Mouse (Mus musculus): ENCODE results near the gene Hmgcl. TPM values are rescaled to one million over a fixed set of nuclear protein-coding genes. Genes with fewer than 3 reads are reported as not detected.

The Hmgcl gene
- polyA plus RNA-seq, 1 experiment from 2014 or later: 57.6 TPM

DNA sequence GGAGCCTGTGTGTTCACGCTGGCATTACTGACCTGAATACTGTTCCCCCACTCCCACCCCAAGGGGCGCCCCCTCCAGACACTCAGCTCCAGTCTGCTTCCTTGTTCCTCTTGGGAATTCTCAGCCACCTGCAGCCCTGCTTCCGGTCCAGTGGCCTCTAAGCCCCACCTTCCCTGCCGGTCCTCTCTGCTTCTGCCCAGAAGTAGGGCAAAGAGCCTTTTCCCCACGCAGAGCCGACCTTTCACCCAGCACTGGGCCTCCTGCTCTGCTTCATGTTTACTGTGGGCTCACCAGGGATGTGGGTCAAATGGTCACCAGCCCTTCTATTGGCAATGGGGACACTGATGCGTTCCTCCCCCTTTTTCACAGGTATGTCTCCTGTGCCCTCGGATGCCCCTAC lies 12.1 kb downstream of the Hmgcl start:
- no peak for DNase-seq
- Histone ChIP-seq H3K27ac (replicated peaks; ENCODE audit: low read depth, low read length) (no peak overlapping the region), H3K4me2 (ENCODE audit: low read length) (no peak overlapping the region), H3K36me3 (ENCODE audit: control insufficient read depth, insufficient read depth, low read length) (peaks cover 54% of the 10 kb centered on the region), H3K4me1 (ENCODE audit: control insufficient read depth, insufficient read depth, low read length) (no peaks in the 10 kb centered on the region; the same call in 1 of the 2 replicates), H3K27me3 (ENCODE audit: control insufficient read depth, insufficient read depth, low read length) (no peaks in the 10 kb centered on the region), H3K4me3 (replicated peaks; ENCODE audit: low read depth, low read length) (no peak overlapping the region), H3K9ac (replicated peaks; ENCODE audit: low read length) (no peak overlapping the region), H3K9me3 (ENCODE audit: control insufficient read depth, low read length) (no peaks in the 10 kb centered on the region)
- ATAC-seq (ENCODE audit: low FRiP score, low TSS enrichment): no peak
- WGBS: 63% methylated on average over 8 of the region's 8 CpGs

DNA sequence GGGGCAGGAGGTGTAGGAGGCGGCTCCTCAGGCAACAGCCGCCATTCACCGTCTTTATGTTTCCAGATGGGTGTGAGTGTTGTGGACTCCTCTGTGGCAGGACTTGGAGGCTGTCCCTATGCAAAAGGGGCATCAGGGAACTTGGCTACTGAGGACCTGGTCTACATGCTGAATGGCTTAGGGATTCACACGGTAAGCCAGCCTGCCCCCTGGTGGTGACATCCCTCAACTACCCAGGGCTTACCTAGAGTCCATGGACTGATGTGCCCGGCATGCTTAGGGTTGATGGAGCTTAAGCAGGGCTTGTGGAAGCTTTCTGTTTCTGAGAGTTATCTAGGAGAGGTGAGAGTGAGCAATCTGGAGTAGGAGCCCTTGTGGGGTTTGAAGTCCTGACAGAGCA lies 14.5 kb downstream of the Hmgcl start:
- DNase-seq: peak; percentile 89

GRCm38 (mm10) chr4:135961709-135962108 lies 15.5 kb downstream of the Hmgcl start:
- 95% methylated on average over 5 of the region's 5 CpGs for WGBS
- ATAC-seq (ENCODE audit: low FRiP score, low TSS enrichment): no peak

More for the DNA sequence above, 14.5 kb downstream of the Hmgcl start:
- no peak overlapping the region for H3K4me3 ChIP-seq (replicated peaks; ENCODE audit: low read depth, low read length)
- ATAC-seq (ENCODE audit: low FRiP score, low TSS enrichment): no peak
- H3K4me2 ChIP-seq (ENCODE audit: low read length): no peak overlapping the region
- no peak overlapping the region for H3K27ac ChIP-seq (replicated peaks; ENCODE audit: low read depth, low read length)
- no peaks in the 10 kb centered on the region for H3K9me3 ChIP-seq (ENCODE audit: control insufficient read depth, low read length)
- H3K36me3 ChIP-seq (ENCODE audit: control insufficient read depth, insufficient read depth, low read length): peaks cover 42% of the 10 kb centered on the region
- H3K4me1 ChIP-seq (ENCODE audit: control insufficient read depth, insufficient read depth, low read length): peaks cover 6% of the 10 kb centered on the region
- no peaks in the 10 kb centered on the region for H3K27me3 ChIP-seq (ENCODE audit: control insufficient read depth, insufficient read depth, low read length)
- 31% methylated on average over 5 of the region's 5 CpGs for WGBS
- H3K9ac ChIP-seq (replicated peaks; ENCODE audit: low read length): no peak overlapping the region

GRCm38 (mm10) chr4:135962198-135962597 lies 15.9 kb downstream of the Hmgcl start:
- no peak overlapping the region for H3K27ac ChIP-seq (replicated peaks; ENCODE audit: low read depth, low read length)
- H3K9ac ChIP-seq (replicated peaks; ENCODE audit: low read length): no peak overlapping the region
- 93% methylated on average over 7 of the region's 7 CpGs for WGBS
- H3K4me2 ChIP-seq (ENCODE audit: low read length): no peak overlapping the region
- H3K4me3 ChIP-seq (replicated peaks; ENCODE audit: low read depth, low read length): no peak overlapping the region; the same call in 1 of the 2 replicates
- no peak for DNase-seq
- peaks cover 6% of the 10 kb centered on the region for H3K4me1 ChIP-seq (ENCODE audit: control insufficient read depth, insufficient read depth, low read length)
- H3K36me3 ChIP-seq (ENCODE audit: control insufficient read depth, insufficient read depth, low read length): peaks cover 54% of the 10 kb centered on the region
- ATAC-seq (ENCODE audit: low FRiP score, low TSS enrichment): no peak
- no peaks in the 10 kb centered on the region for H3K27me3 ChIP-seq (ENCODE audit: control insufficient read depth, insufficient read depth, low read length)
- no peaks in the 10 kb centered on the region for H3K9me3 ChIP-seq (ENCODE audit: control insufficient read depth, low read length)

More at GRCm38 (mm10) chr4:135961709-135962108, 15.5 kb downstream of the Hmgcl start:
- no peak for DNase-seq
- Histone ChIP-seq H3K4me3 (replicated peaks; ENCODE audit: low read depth, low read length) (no peak overlapping the region), H3K27me3 (ENCODE audit: control insufficient read depth, insufficient read depth, low read length) (no peaks in the 10 kb centered on the region), H3K36me3 (ENCODE audit: control insufficient read depth, insufficient read depth, low read length) (peaks cover 49% of the 10 kb centered on the region), H3K4me2 (ENCODE audit: low read length) (no peak overlapping the region), H3K9me3 (ENCODE audit: control insufficient read depth, low read length) (no peaks in the 10 kb centered on the region), H3K9ac (replicated peaks; ENCODE audit: low read length) (no peak overlapping the region), H3K4me1 (ENCODE audit: control insufficient read depth, insufficient read depth, low read length) (peaks cover 6% of the 10 kb centered on the region), H3K27ac (replicated peaks; ENCODE audit: low read depth, low read length) (no peak overlapping the region)

- no peak for DNase-seq
- WGBS: 6% methylated on average over 15 of the region's 15 CpGs
Observed at GRCm38 (mm10) chr4:135962946-135963345, 16.7 kb downstream of the Hmgcl start.

DNA sequence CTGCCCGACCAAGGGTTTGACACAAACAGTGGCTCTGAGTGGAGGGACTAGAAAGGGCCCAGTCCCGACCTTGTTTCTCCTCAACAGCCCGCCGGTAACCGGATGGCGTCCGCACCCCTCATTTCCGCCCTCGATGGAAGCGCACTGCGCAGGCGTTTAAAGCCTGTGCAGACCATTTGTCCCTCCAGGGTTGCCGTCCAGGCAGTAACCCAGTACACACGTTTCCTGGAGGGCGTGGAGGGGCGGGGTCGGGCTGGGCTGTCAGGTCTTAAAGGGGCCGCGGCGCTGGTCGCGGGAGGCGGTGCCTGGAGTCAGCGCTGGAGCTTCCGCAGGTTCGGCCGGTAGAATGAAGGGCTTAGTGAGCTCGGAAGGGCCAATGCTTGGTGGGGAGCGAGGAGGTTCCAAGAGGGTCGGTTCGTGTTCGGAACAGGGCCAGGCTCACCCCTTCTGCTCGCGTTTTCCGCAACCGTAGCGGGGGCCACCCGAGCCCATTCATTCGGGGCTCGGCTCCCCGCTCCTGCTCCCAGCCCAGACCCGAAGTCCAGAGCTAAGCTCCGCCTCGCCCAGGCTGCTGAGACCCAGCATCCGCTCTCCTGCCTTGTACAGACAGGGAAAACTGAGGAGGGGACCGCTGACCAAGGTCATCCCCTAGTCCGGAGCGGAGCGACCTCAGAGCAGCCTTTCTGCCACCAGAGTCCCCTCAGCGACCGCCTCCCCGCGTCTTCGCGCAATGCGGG lies 17.4 kb downstream of the Hmgcl start, which contains the start of gene Gale:
Gene Gale (plus strand): TSS at position 271 of the 737 bp plus-strand sequence.
- Histone ChIP-seq H3K4me3 (replicated peaks; ENCODE audit: low read depth, low read length) (peak within 1 kb of the TSS; percentile 70), H3K9me3 (ENCODE audit: control insufficient read depth, low read length) (no peaks in the 10 kb centered on the region), H3K9ac (replicated peaks; ENCODE audit: low read length) (peak within 1 kb of the TSS; percentile 80), H3K4me1 (ENCODE audit: control insufficient read depth, insufficient read depth, low read length) (peaks cover 6% of the 10 kb centered on the region), H3K27ac (replicated peaks; ENCODE audit: low read depth, low read length) (peak within 1 kb of the TSS; percentile 91), H3K36me3 (ENCODE audit: control insufficient read depth, insufficient read depth, low read length) (peaks cover 57% of the 10 kb centered on the region), H3K27me3 (ENCODE audit: control insufficient read depth, insufficient read depth, low read length) (no peaks in the 10 kb centered on the region), H3K4me2 (ENCODE audit: low read length) (peak within 1 kb of the TSS; percentile 98)
- peak; percentile 93 for ATAC-seq (ENCODE audit: low FRiP score, low TSS enrichment)
- under 1% methylated on average over 56 of the region's 56 CpGs for WGBS
- DNase-seq: peak; percentile 98

More at GRCm38 (mm10) chr4:135962946-135963345, 16.7 kb downstream of the Hmgcl start:
- H3K4me3 ChIP-seq (replicated peaks; ENCODE audit: low read depth, low read length): peak overlapping the region; percentile 70
- H3K9ac ChIP-seq (replicated peaks; ENCODE audit: low read length): peak overlapping the region; percentile 80
- H3K4me2 ChIP-seq (ENCODE audit: low read length): peak overlapping the region; percentile 98
- peaks cover 57% of the 10 kb centered on the region for H3K36me3 ChIP-seq (ENCODE audit: control insufficient read depth, insufficient read depth, low read length)
- H3K9me3 ChIP-seq (ENCODE audit: control insufficient read depth, low read length): no peaks in the 10 kb centered on the region
- H3K27me3 ChIP-seq (ENCODE audit: control insufficient read depth, insufficient read depth, low read length): no peaks in the 10 kb centered on the region
- H3K27ac ChIP-seq (replicated peaks; ENCODE audit: low read depth, low read length): peak overlapping the region; percentile 91
- H3K4me1 ChIP-seq (ENCODE audit: control insufficient read depth, insufficient read depth, low read length): peaks cover 6% of the 10 kb centered on the region
- ATAC-seq (ENCODE audit: low FRiP score, low TSS enrichment): no peak

GRCm38 (mm10) chr4:135964426-135964825 lies 18.2 kb downstream of the Hmgcl start:
- Histone ChIP-seq H3K4me2 (ENCODE audit: low read length) (peak overlapping the region; percentile 98), H3K36me3 (ENCODE audit: control insufficient read depth, insufficient read depth, low read length) (peaks cover 58% of the 10 kb centered on the region), H3K27ac (replicated peaks; ENCODE audit: low read depth, low read length) (peak overlapping the region; percentile 91; the same call in 1 of the 2 replicates), H3K9ac (replicated peaks; ENCODE audit: low read length) (peak overlapping the region; percentile 80), H3K9me3 (ENCODE audit: control insufficient read depth, low read length) (no peaks in the 10 kb centered on the region), H3K4me1 (ENCODE audit: control insufficient read depth, insufficient read depth, low read length) (peaks cover 6% of the 10 kb centered on the region), H3K27me3 (ENCODE audit: control insufficient read depth, insufficient read depth, low read length) (no peaks in the 10 kb centered on the region), H3K4me3 (replicated peaks; ENCODE audit: low read depth, low read length) (peak overlapping the region; percentile 70)
- WGBS: 8% methylated on average over 12 of the region's 12 CpGs
- DNase-seq (no peak), ATAC-seq (ENCODE audit: low FRiP score, low TSS enrichment) (no peak)

GRCm38 (mm10) chr4:135965113-135965512 lies 18.9 kb downstream of the Hmgcl start:
- DNase-seq (no peak), ATAC-seq (ENCODE audit: low FRiP score, low TSS enrichment) (no peak)
- Histone ChIP-seq H3K9me3 (ENCODE audit: control insufficient read depth, low read length) (no peaks in the 10 kb centered on the region), H3K27ac (replicated peaks; ENCODE audit: low read depth, low read length) (no peak overlapping the region), H3K27me3 (ENCODE audit: control insufficient read depth, insufficient read depth, low read length) (no peaks in the 10 kb centered on the region), H3K9ac (replicated peaks; ENCODE audit: low read length) (no peak overlapping the region), H3K4me3 (replicated peaks; ENCODE audit: low read depth, low read length) (no peak overlapping the region), H3K4me2 (ENCODE audit: low read length) (no peak overlapping the region), H3K4me1 (ENCODE audit: control insufficient read depth, insufficient read depth, low read length) (peaks cover 6% of the 10 kb centered on the region), H3K36me3 (ENCODE audit: control insufficient read depth, insufficient read depth, low read length) (peaks cover 58% of the 10 kb centered on the region)
- 86% methylated on average over 9 of the region's 9 CpGs for WGBS

- H3K27me3 ChIP-seq (ENCODE audit: control insufficient read depth, insufficient read depth, low read length): no peaks in the 10 kb centered on the region
- 93% methylated on average over 16 of the region's 16 CpGs for WGBS
Observed at GRCm38 (mm10) chr4:135966283-135966682, 20.0 kb downstream of the Hmgcl start.

More at GRCm38 (mm10) chr4:135966283-135966682, 20.0 kb downstream of the Hmgcl start:
- H3K4me3 ChIP-seq (replicated peaks; ENCODE audit: low read depth, low read length): no peak overlapping the region
- no peak for ATAC-seq (ENCODE audit: low FRiP score, low TSS enrichment)
- no peak overlapping the region for H3K4me2 ChIP-seq (ENCODE audit: low read length)
- peaks cover 56% of the 10 kb centered on the region for H3K36me3 ChIP-seq (ENCODE audit: control insufficient read depth, insufficient read depth, low read length)
- H3K9ac ChIP-seq (replicated peaks; ENCODE audit: low read length): no peak overlapping the region
- no peaks in the 10 kb centered on the region for H3K9me3 ChIP-seq (ENCODE audit: control insufficient read depth, low read length)
- DNase-seq: no peak
- no peak overlapping the region for H3K27ac ChIP-seq (replicated peaks; ENCODE audit: low read depth, low read length)
- H3K4me1 ChIP-seq (ENCODE audit: control insufficient read depth, insufficient read depth, low read length): peaks cover 10% of the 10 kb centered on the region
